Comparison of ENCODE assay signal across 9 mouse cellular contexts in genomic region chr16:78635257-78635656, GRCm38 (mm10). TPM values are rescaled to one million over a fixed set of nuclear protein-coding genes. Genes with fewer than 3 reads are reported as not detected.
DNase-seq lines count a peak whose midpoint lies in the region; ATAC-seq and TF ChIP-seq lines count a peak whose summit lies in the region.
"Had no signal": no experiment of that assay in that cellular context is flagged by ENCODE, and none has a peak within 500 bp of the region (broad histone marks: within the 10 kb centered on the region; RNA-seq: fewer than 3 reads in every experiment).

No protein-coding gene starts in this region.

- peak; percentile 81 for TF ChIP-seq CTCF in liver, embryonic 14.5 days (IDR thresholded peaks at IDR 0.05; ENCODE audit: low read depth)
- peak; percentile 91 for TF ChIP-seq CTCF in stomach, postnatal 0 days (IDR thresholded peaks at IDR 0.05; ENCODE audit: low read depth)

- no peaks in the 10 kb centered on the region for H3K36me3 ChIP-seq in kidney, embryonic 15.5 days
- H3K36me3 ChIP-seq in liver, embryonic 14.5 days (replicated peaks; ENCODE audit: control insufficient read depth, insufficient read depth, low read depth): no peaks in the 10 kb centered on the region
- H3K36me3 ChIP-seq in neural tube, embryonic 14.5 days (ENCODE audit: control insufficient read depth, insufficient read depth, low read length): no peaks in the 10 kb centered on the region
- no peaks in the 10 kb centered on the region for H3K36me3 ChIP-seq in stomach, postnatal 0 days (ENCODE audit: control insufficient read depth, insufficient read depth, low read length)

- H3K9ac ChIP-seq in kidney, embryonic 15.5 days: no peak overlapping the region
- no peak overlapping the region for H3K9ac ChIP-seq in liver, embryonic 14.5 days (replicated peaks)
- no peak overlapping the region for H3K9ac ChIP-seq in neural tube, embryonic 14.5 days (replicated peaks; ENCODE audit: low read depth, low read length)
- H3K9ac ChIP-seq in stomach, postnatal 0 days (ENCODE audit: low read length): no peak overlapping the region

- TF ChIP-seq EP300 in liver, embryonic 14.5 days (IDR thresholded peaks at IDR 0.05; ENCODE audit: low read depth): no peak
- no peak for TF ChIP-seq EP300 in stomach, postnatal 0 days (optimal IDR thresholded peaks at IDR 0.05)

- no peaks in the 10 kb centered on the region for H3K4me1 ChIP-seq in kidney, embryonic 15.5 days
- H3K4me1 ChIP-seq in liver, embryonic 14.5 days (replicated peaks; ENCODE audit: control insufficient read depth in 2 of 2, insufficient read depth in 2 of 2, low read length in 1 of 2): no peaks in the 10 kb centered on the region
- no peaks in the 10 kb centered on the region for H3K4me1 ChIP-seq in neural tube, embryonic 14.5 days (ENCODE audit: control insufficient read depth, insufficient read depth, low read length)
- no peaks in the 10 kb centered on the region for H3K4me1 ChIP-seq in stomach, postnatal 0 days (replicated peaks; ENCODE audit: control insufficient read depth, insufficient read depth)

- no peaks in the 10 kb centered on the region for H3K9me3 ChIP-seq in kidney, embryonic 15.5 days (replicated peaks)
- no peaks in the 10 kb centered on the region for H3K9me3 ChIP-seq in liver, embryonic 14.5 days (ENCODE audit: control insufficient read depth, low read length)
- H3K9me3 ChIP-seq in neural tube, embryonic 14.5 days (ENCODE audit: control insufficient read depth, low read length): no peaks in the 10 kb centered on the region
- no peaks in the 10 kb centered on the region for H3K9me3 ChIP-seq in stomach, postnatal 0 days (ENCODE audit: control insufficient read depth, low read length)

- H3K27ac ChIP-seq in kidney, embryonic 15.5 days: no peak overlapping the region
- H3K27ac ChIP-seq in liver, embryonic 14.5 days: no peak overlapping the region
- no peak overlapping the region for H3K27ac ChIP-seq in neural tube, embryonic 14.5 days (ENCODE audit: low read depth, low read length)
- no peak overlapping the region for H3K27ac ChIP-seq in stomach, postnatal 0 days (replicated peaks)

- H3K4me2 ChIP-seq in kidney, embryonic 15.5 days: no peak overlapping the region
- H3K4me2 ChIP-seq in liver, embryonic 14.5 days (ENCODE audit: low read depth): no peak overlapping the region
- H3K4me2 ChIP-seq in neural tube, embryonic 14.5 days (ENCODE audit: low read depth, low read length): no peak overlapping the region
- H3K4me2 ChIP-seq in stomach, postnatal 0 days (replicated peaks; ENCODE audit: low read depth): no peak overlapping the region

- whole genome bisulfite sequencing in kidney, embryonic 15.5 days: 23% methylated on average over 8 of the region's 8 CpGs
- 20% methylated on average over 8 of the region's 8 CpGs for WGBS in liver, embryonic 14.5 days (ENCODE audit: insufficient replicate concordance)
- 20% methylated on average over 8 of the region's 8 CpGs for WGBS in neural tube, embryonic 14.5 days
- 24% methylated on average over 8 of the region's 8 CpGs for WGBS in stomach, postnatal 0 days

- H3K27me3 ChIP-seq in kidney, embryonic 15.5 days: no peaks in the 10 kb centered on the region
- H3K27me3 ChIP-seq in liver, embryonic 14.5 days (ENCODE audit: control insufficient read depth, insufficient read depth, low read length): no peaks in the 10 kb centered on the region
- H3K27me3 ChIP-seq in neural tube, embryonic 14.5 days (ENCODE audit: control insufficient read depth, insufficient read depth, low read length): no peaks in the 10 kb centered on the region
- no peaks in the 10 kb centered on the region for H3K27me3 ChIP-seq in stomach, postnatal 0 days (ENCODE audit: control insufficient read depth, insufficient read depth, low read length)

- no peak overlapping the region for H3K4me3 ChIP-seq in kidney, embryonic 15.5 days (replicated peaks)
- no peak overlapping the region for H3K4me3 ChIP-seq in liver, embryonic 14.5 days (ENCODE audit: insufficient read depth in 1 of 2, low read depth in 2 of 2, low read length in 2 of 2)
- H3K4me3 ChIP-seq in neural tube, embryonic 14.5 days (ENCODE audit: low read depth, low read length): no peak overlapping the region
- no peak overlapping the region for H3K4me3 ChIP-seq in stomach, postnatal 0 days (ENCODE audit: low read depth, low read length)
- H3K4me3 ChIP-seq: myocyte had no signal

- DNase-seq in 3T3-L1 (ENCODE audit: low read depth, low spot score) (peak; percentile 84), ZHBTc4 (ENCODE audit: low read depth, low spot score) (peak; percentile 77)
- peak; percentile 87 for DNase-seq in embryo, embryonic 10 days (ENCODE audit: low spot score)
- peak; percentile 40 to 73 for DNase-seq in gastrocnemius, postnatal 4 days (ENCODE audit: low spot score in 2 of 2)
- DNase-seq in liver, embryonic 14.5 days (ENCODE audit: low read depth in 3 of 3, low spot score in 3 of 3): peak in 2 of 3 experiments; percentile 4 to 19
- DNase-seq in stomach, postnatal 0 days (ENCODE audit: low spot score): peak; percentile 69

- ATAC-seq in kidney, embryonic 15.5 days (replicated peaks; ENCODE audit: low FRiP score): peak; percentile 72
- no peak for ATAC-seq in liver, embryonic 14.5 days (ENCODE audit: insufficient read depth)
- ATAC-seq in neural tube, embryonic 14.5 days (ENCODE audit: low read depth): peak; percentile 84
- no peak for ATAC-seq in stomach, postnatal 0 days (ENCODE audit: low FRiP score, low TSS enrichment)

RNA-seq across cellular contexts. Expression of gene D16Ertd472e, which starts 58.7 kb away (rescaled TPM):
- 1 to 10 TPM; 8.9 to 9.5 TPM for total RNA-seq in gastrocnemius, postnatal 4 days (2021)
- polyA plus RNA-seq in kidney, embryonic 15.5 days (2015; fragmentation: Nextera tagmentation; extraction: Ambion mirVana): 14.0 and 14.5 TPM in 2 replicates
- 1.6 and 1.9 TPM in 2 replicates for polyA plus RNA-seq in liver, embryonic 14.5 days (2012; rRNA removed)
- polyA plus RNA-seq in liver, embryonic 14.5 days (2014; fragmentation: Nextera tagmentation; extraction: Ambion mirVana): 4.2 and 4.3 TPM in 2 replicates
- polyA plus RNA-seq in neural tube, embryonic 14.5 days (2014; fragmentation: Nextera tagmentation; extraction: Ambion mirVana): 7.1 and 8.2 TPM in 2 replicates
- polyA plus RNA-seq in stomach, postnatal 0 days (2015; fragmentation: Nextera tagmentation; extraction: Ambion mirVana): 8.7 and 9.7 TPM in 2 replicates

Comparison
In these comparisons a context has a peak if more than half of its experiments do, and no peak if none do; other contexts are left out.
1. DNase-seq: peak in every context shown above with its lines; median percentile 87 in embryo, embryonic 10 days; 84 in 3T3-L1; 77 in ZHBTc4; 69 in stomach, postnatal 0 days; 56 in gastrocnemius, postnatal 4 days; 12 in liver, embryonic 14.5 days.
2. ATAC-seq: peak in kidney, embryonic 15.5 days (single experiment) and neural tube, embryonic 14.5 days (single experiment); none in liver, embryonic 14.5 days (single experiment) and stomach, postnatal 0 days (single experiment).